Mouse (Mus musculus) hindlimb bud, embryonic 11.5 days (tissue): ENCODE measurements around the gene Fgfrl1.

Experiments used
- DNase-seq: peaks from one replicate; pipeline ENCODE4 v3.0.0-alpha.2; 2012; ENCODE audit warnings: low read depth, low spot score; ENCODE audit errors: extremely low spot score

Gene Fgfrl1

DNA sequence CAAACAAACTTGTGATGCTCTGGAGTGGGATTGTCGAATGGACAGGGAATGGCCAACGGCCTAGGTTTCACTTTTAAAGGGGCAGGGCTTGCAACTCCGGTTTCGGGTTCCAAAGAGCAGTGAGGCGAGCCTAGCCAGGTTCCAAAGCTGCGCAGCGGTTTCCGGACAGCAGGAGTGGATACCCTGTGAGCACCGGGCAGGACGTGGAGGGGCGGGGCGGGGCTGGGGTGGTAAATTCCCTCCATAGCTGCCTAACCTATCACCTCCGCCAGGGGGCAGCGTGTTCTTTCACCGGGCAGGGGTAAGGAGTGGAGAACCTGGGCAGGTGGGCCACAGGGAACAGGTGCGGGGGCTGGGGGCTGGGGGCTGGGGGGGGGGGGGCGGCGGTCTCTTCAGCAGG, at the start of gene Fgfrl1:
Gene Fgfrl1 (plus strand): TSS at position 112 of the 400 bp plus-strand sequence.
- DNase-seq = no peak

DNA sequence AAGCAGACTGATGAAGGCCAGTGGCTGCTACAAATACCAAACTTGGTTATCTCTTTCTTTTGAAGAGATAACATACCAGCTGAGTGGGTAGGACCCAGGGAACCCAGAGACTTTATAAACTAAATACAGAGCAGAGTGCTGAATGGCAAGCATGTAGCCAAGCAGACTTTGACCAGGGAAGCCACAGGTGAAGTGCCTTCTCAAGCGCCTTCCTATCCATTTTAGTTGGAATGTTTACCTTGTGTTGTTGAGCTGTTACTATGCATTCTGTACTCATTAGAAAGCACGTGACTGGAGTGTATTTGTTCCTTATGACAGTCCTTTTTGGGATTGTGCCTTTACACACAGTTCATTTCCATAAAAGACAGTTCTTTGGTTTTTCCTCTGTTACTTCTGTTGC, 48.5 kb upstream of the Fgfrl1 start:
- DNase-seq = no peak

DNA sequence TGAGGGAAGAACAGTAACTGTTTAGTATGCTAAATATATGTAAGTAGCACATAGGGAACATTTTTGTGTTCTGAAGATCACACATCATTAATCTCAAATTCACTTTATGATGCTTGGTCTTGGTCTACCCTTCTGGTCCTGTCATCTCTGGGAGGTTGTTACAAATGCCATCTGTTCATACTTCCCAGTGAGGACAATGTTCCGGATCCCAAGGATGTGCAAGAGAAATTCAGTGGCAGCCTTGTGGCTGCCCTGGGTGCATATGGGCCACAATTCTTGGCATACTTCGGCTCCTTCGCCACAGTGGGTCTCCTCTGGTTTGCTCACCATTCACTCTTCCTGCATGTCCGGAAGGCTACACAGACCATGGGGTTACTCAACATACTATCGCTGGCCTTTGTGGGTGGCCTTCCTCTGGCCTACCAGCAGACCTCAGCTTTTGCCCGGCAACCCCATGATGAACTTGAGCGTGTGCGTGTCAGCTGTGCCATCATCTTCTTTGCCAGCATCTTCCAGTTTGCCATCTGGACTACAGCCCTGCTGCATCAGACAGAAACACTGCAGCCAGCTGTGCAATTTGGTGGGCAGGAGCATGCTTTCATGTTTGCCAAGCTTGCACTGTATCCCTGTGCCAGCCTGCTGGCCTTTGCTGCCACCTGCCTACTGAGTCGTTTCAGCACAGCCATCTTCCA, 46.4 kb upstream of the Fgfrl1 start:
- DNase-seq = no peak

DNA sequence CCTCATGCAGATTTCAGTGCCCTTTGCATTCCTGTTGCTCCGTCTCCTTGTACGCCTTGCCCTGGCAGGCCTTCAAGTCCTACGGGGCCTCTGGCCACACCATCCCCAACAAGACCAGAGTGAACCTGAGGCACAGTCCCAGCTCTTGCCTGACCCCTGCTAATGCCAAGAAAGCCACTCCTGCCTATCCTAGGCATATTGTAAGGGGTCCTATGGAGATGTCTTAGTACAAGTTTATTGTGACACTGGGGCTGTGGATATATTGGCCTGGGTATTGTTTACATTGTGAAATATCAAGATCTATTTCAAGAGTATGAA, 45.9 kb upstream of the Fgfrl1 start:
- no peak for DNase-seq

DNA sequence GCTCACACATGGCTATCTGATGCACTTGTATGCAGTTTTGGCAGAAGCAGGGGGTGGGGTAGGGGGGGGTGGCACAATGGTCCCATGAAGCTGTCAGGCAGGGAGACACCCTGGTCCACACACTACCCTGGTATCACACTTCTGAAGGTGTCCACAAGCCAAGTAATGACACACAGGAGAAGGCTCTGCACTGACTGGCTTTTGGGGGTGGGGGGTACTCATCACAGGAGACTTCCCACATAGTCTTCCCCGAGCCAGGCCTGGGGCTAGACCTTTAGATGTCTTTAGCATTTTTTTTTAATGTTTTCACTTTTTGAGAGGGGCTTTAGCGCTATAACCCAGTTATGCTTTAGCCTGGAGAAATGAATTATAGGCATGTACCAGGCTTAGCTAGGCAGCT, 44.9 kb upstream of the Fgfrl1 start:
- DNase-seq = no peak

DNA sequence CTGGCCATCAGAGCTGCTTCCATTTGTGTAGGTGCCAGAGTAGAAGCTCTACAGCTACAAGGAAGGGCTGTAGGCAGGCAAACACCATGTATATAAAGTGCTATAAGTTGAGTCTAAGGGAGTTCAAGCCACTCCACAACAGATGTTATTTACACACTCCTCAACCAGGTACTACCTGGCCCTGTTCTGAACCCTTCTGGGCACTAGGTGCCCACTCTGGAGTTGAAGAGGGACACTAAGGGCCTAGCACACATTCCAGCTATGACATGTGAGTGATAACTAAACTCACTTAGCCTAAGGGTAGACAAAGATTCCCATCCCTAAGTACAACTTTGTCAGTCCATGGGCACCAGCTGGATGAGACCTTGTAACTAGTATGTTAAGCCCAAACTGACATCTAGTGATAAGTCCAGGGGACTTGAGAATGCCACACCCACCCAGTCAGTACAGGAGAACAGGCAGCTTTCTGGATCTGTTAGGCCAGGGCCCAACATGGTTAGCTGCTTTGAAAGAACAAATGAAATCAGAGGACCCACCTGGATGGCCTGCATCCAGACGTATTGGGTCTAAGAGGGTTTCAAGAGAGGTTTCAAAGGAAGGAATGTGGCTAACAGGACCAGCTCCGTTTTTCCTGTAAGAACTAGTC, 44.2 kb upstream of the Fgfrl1 start:
- no peak for DNase-seq

DNA sequence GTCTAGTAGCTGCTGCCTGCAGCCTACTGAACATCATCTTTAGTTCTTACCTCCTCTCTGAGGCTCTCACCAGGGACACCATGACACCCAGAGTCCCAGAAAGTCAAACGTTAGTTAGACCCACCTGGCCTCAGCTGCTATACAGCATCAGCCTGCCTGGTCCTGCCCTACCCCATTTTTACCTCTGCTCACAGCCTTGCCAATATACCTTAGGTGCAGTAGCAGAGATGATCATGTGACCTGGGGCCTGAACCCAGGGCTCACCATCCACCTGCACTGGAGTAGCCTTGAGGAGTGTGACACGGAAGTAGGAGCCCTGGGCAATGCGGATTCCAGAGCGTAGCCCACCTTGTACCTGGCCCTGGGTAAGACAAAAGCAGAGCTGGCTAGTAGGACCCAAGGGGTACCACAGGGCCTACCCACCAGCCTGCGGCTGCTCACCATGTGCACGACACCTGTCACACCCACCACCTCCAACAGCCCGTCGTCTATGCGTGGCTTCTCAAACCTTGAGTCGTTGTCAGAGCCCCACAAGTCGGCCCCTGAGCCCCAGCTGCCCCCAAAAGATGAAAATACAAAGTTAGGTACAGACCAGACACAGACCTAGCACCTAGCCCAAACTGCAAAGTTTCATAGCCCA, 43.1 kb upstream of the Fgfrl1 start:
- no peak for DNase-seq

DNA sequence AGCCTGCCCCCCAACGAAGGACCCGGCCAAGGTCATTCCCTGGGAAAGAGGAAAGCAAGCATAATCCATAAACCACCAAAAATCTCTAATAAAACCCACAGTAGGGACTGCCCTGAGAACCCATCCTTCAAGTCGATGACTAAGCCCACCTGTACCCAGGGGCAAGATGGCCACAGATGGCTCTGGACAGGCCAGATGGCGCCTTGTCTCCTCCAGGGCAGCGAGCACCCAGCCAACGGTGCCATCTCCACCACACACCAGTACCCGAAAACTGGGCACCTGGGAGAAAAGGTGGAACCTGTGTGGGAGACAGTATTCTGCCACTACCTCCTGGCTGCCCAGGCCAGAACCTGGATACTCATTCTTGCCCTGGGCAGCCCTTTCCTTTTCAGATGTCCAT, 41.8 kb upstream of the Fgfrl1 start:
- DNase-seq = no peak

DNA sequence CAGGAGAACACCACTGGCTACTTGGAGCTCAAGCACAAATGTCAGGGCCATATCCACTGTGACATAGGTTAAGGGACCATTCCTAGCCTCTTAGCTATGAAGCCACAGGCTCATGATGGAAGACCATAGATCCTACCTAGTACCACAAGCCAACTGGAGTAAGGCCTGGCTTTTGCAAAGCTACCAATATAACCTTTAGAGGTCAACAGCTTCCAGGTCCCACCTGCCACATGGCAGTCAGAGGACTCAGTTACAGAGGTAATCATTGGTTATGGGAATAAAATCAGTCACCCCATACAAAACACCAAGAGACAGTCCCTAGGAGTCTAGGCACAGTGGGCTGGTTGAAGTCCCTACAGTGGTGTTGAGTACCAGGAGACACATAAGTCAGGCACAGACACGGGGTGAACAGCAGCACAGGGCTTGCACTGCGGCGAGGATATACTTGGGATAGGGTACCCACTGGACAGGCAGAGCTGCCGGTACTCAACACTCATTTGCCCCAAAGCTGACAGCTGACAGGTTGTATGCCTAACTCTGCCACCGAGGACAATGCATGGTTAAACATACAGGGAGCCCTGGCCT, 41.0 kb upstream of the Fgfrl1 start:
- no peak for DNase-seq

DNA sequence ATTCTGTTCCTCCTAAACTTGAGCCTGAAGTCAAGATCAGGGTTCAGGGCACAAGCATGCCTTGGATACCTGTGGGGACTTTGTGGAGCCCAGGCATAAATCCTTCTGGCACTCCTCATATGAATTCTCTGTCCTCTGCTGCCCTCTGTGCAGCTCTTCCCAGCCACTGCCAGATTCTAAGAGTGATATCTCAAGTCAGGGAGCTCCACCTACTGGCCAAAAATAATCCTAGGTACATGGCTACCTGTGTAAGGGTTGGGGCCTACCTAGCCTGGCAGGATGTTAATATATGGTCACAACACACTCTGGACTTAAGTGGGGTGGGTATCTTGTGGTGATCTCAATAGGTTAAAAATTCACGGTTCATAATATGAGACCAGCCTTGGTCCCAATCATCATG, 40.4 kb upstream of the Fgfrl1 start:
- DNase-seq = no peak

DNA sequence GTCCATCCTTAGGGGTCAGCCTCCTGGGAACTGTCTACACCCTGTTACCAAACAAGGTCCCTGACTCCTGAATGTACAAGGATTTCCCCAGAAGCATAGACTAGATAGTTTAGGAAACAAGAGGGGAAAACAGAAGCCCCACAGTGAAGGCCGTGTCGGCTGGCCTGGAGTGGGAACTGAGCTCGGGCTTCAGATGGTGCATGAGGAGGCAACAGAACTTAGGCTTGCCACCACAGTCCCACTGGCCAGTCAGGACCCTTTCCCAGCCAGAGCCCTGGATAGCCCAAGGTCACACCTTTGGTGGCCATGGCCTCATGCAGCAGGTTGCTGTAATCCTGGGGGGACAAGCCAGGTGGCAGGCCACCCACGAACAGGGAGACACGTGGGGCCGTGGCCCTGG, 38.8 kb upstream of the Fgfrl1 start:
- no peak for DNase-seq

DNA sequence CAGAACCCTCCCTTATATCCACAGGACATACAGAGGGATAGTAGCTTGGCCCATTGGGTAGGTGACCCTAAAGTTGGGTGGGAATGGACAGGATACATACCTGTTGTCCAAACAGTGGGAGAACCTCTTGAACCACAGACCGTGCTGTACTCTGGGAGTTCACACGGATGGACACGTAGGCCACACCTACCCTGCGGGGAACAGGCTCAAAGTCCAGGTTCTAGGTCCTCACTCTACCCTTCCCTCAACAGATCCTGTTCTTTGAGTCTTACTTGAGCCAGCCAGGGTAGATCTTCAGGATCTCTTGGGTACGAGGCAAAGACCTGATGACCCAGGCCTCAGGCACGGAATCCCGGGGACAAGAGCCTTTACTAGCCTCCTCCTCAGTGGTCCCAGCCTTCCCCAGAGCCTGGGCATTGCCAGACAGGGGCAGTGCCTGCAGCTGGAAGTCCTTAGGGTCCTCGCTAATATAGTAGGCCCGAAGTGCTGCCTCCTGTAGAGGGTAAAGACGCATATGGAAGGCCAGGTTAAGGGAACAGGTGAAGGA, 37.7 kb upstream of the Fgfrl1 start:
- no peak for DNase-seq

DNA sequence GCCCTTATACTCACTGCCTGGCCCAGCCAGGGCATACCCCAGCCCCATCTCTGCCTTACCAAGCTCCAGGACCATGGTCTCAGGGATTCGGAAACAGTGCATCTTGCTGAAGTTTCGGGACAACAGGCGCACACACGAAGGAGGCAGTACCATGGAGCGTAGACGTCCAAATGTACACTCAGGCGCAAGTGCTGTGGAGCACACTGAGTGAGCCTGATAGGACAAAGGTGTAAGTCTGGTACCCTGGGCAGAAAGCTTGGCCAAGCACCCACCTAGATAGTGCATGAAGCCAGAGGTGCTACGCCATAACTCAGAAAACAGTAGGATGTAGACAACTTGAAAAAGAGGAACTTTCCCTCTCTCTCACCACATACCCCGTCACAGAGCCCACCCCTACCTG, 36.8 kb upstream of the Fgfrl1 start:
- no peak for DNase-seq

DNA sequence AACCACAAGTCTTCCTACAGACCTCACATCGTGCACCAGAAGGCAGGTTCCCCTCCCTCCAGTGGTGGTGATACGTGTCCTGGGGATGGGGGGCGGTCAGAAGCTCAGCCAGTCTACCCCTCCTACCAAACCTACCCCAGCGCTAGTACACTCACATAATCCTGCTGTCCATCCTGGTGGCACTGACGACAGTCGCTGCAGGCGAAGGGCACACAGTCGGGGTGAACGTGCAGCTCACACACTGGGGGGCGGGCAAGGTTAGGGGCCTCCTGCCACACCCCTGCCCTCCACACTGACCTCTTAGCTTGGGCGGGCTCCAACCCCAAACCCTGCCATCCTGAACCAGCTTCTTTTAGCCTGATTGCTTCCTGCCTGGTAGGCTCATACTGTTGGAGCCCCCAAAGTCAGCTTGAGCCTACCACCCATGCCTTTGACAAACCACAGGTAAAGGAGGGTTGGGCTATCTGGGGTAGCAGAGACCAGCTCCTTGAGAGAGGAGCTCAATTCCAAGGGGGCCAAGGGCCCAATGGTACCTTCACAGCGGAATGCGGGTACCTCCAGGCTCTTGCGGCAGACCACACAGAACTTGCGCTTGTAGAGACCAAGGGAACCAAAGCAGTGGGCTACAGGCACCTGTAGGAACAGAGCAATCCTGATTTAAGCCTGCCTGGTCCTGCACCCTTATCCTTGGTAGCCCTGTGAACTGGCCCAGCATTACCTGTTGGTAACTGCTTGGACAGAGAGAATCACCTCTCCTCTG, 36.1 kb upstream of the Fgfrl1 start:
- DNase-seq = no peak

DNA sequence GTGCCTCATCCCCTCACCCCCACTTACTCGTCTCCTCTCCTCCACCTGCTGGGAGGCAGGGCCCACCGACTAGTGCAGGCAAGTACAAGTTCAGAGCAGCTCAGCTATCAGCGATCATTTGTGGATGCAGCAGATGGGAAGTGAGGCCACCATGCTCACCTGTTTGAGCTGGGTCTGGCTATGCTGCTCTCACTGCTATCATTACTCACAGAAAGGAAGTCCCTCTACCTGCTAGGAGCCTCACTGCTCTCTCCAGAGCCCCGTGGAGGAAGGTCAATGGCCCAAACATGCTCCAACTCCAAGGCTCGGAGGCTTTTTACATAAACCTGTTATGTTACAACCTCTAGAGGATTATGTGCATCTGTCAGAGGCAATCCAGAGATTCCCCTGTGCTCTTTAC, 34.8 kb upstream of the Fgfrl1 start:
- no peak for DNase-seq

DNA sequence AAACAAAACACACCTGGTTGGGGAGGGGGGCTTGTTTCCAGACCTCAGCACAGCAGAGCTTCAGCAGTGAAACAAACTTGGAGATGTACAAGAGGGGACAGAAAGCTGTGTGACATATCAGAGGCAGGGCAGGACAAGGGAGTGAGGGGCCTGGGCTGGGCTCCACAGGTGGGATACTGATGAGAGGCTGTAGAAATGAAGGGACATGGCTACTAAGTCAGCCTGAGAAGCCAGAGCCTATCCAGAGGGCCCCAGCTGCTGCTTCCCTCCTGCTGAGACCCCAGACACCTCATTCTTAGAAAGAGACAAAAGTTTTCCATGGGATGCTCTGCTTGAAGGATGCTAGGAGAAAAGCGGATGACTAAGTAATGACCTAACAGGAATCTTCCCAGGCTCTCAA, 33.6 kb upstream of the Fgfrl1 start:
- no peak for DNase-seq

DNA sequence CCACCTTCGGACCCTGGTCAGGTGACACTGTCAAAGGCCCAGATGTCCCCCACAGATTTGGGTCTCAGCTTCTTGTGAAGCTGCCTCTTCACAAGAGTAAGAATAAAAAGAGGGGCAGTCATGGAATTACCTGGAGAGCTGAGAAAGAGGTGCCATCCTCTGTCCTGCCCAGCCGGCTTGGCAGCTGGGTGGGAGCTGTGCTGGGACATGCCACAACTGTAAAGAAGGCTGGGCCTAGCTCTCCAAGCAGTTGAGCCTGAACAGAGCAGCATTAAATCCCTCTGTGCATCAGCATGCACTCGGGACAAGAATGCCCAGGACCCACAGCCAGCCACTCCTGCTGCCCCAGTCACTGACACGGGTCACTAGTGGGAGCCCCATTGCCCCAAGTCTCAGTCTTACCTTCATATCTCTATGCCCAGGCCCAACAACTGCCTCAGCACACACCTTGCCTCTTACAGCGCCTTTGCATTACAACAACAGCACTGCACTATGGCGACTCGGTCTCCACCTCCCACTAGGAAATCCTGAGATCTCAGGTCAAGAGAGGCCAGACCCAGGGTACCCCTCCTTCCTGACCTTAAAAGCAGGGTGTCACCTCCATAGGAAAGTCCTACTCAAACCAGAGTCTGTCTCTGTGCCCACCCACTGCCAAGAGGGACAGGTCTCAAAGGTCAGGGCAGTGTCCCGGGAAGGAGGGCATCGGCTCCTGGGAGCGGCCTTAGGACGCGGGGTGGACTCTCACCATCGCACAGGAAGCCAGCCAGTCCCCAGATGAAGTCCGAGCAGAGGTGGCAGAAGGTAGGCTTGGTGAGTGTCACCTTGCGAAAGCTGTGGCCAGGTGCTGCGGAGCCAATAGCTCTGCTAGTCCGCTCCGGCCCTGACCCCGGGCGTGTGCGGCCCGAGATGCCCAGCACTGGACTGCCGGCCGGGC, 32.2 kb upstream of the Fgfrl1 start, which contains the start of gene Idua:
Gene Idua (plus strand): TSS at position 634 of the 934 bp plus-strand sequence.
- DNase-seq = no peak

DNA sequence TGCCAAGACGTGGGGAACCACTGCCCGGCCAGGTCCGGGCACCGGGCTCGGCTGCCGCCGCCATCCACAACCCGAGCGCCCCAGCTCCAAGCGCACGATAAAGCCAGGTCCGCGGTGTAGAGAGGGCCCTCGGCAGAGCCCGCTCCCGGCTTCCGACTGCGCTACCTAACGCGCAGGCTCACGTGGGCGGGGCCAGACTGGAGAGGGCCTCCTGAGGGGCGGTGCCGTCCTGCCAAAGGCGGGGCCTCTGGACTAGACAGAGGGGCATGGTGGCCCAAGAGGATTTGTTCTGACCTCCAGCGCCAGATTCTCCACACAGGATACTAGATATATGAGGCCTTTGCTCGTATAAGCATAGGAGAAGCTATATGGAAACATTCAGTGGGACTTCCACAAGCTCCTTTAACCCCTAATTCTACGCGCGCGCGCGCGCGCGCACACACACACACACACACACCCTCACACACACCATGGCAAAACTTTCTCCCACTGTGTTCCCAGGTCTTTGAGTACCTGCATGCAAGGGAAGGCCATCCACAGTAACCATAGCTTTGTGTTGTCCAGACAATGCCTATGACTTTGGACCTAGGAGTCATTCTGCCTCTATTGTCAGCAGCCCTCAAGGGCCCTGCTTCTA, 31.4 kb upstream of the Fgfrl1 start:
- no peak for DNase-seq

DNA sequence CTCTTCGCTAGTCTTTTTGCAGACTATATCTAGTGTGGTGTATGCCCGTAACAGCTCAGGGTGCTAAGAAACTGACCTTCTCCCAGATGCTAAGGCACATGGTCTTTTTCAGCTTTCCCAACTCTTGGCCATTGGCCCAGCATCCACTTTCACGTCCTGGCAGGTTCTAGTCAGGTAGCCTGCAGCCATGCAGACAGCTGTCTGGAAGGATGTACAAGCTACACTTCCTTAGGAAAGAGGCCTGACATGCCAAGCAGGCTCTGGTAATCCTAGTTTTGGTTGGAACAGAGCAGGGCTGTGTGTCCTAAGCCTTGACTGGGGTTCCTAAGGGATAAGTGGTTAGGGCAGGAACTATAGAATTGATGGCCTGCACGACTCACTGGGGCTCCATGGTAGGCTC, 29.4 kb upstream of the Fgfrl1 start:
- DNase-seq = no peak

DNA sequence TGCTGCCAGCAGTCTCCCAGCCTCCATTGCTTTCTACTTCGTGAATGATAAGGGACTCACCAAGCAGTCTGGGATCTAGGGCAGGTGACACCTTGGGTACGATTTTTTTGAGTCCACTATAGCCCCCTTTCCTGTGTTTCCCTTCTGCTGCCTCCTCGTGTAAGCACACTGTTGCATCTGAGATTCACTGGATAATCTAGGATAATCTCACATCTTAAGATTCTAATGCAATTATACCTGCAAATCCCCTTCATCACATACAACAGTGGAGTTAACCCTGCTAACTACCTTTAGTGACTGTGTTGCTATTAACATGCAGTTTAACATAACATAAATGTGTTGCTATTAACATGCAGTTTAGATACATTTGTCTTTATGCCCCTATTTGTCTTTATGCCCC, 27.1 kb upstream of the Fgfrl1 start:
- DNase-seq = no peak
